Comparison of ENCODE assay signal across 9 mouse cellular contexts in the genomic region with DNA sequence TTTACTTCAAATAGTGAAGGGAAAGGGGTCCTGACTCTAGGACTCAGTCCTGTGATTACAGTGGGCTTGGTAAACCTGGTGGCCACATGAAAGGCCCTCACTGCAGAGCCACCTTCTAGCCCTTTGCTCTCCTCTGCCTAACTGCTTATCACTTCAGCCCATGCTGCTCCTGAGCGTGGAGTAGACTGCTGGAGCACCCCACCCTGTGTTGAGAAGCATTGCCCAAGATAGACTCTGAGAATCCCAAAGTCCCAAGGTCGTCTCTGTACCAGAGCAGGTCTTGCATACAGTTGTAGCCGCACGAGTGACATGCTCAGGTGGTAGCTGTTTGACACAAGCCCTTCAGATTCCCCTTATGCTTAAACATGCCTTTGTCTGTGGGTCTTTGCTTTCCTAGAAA.
DNase-seq lines count a peak whose midpoint lies in the region; ATAC-seq lines count a peak whose summit lies in the region.
"Had no signal": no experiment of that assay in that cellular context is flagged by ENCODE, and none has a peak within 500 bp of the region (broad histone marks: within the 10 kb centered on the region; RNA-seq: fewer than 3 reads in every experiment).

No protein-coding gene starts in this region.

- H3K36me3 ChIP-seq in lung, embryonic 15.5 days, result no peaks in the 10 kb centered on the region
- H3K36me3 ChIP-seq: hindbrain, embryonic 15.5 days had no signal

- H3K9ac ChIP-seq in lung, embryonic 15.5 days, result no peak overlapping the region
- H3K9ac ChIP-seq: hindbrain, embryonic 15.5 days had no signal

- no peaks in the 10 kb centered on the region for H3K27me3 ChIP-seq in lung, embryonic 15.5 days
- H3K27me3 ChIP-seq: hindbrain, embryonic 15.5 days had no signal

- DNase-seq in lung, postnatal 14 days, result no peak
- peak; percentile 48 for DNase-seq in kidney, adult 9 months
- no peak for DNase-seq in gastrocnemius, postnatal 25 days
- no peak for DNase-seq in gastrocnemius, adult 8-10 months (ENCODE audit: low spot score in 2 of 2)
- DNase-seq in layer of hippocampus, postnatal 14 days (ENCODE audit: low spot score in 2 of 2), result no peak

- no peaks in the 10 kb centered on the region for H3K9me3 ChIP-seq in lung, embryonic 15.5 days
- H3K9me3 ChIP-seq: hindbrain, embryonic 15.5 days had no signal

- WGBS in lung, embryonic 15.5 days, result 53% methylated on average over 4 of the region's 4 CpGs

- H3K4me2 ChIP-seq in lung, embryonic 15.5 days, result peak overlapping the region; percentile 38
- H3K4me2 ChIP-seq: hindbrain, embryonic 15.5 days had no signal

- ATAC-seq in lung, embryonic 15.5 days (ENCODE audit: borderline replicate concordance, extremely low read depth, low FRiP score, low TSS enrichment), result no peak
- ATAC-seq in common myeloid progenitor, adult 5-6 weeks (replicated peaks; ENCODE audit: low read depth, poor library complexity, severe bottlenecking), result 0 out of 2 replicates have a peak, but pooled peaks have one; percentile 23
- peak; percentile 76 for ATAC-seq in megakaryocyte-erythroid progenitor cell, adult 5-6 weeks (replicated peaks; ENCODE audit: low FRiP score, low TSS enrichment, poor library complexity, severe bottlenecking)

- H3K4me1 ChIP-seq in lung, embryonic 15.5 days, result peaks cover 62% of the 10 kb centered on the region

- no peak overlapping the region for H3K4me3 ChIP-seq in lung, embryonic 15.5 days
- H3K4me3 ChIP-seq: hindbrain, embryonic 15.5 days had no signal

- peak overlapping the region; percentile 85 for H3K27ac ChIP-seq in lung, embryonic 15.5 days
- H3K27ac ChIP-seq: hindbrain, embryonic 15.5 days had no signal
